Mouse (Mus musculus): Measurements from ENCODE around the gene Tcf23.

Gene Tcf23

DNA sequence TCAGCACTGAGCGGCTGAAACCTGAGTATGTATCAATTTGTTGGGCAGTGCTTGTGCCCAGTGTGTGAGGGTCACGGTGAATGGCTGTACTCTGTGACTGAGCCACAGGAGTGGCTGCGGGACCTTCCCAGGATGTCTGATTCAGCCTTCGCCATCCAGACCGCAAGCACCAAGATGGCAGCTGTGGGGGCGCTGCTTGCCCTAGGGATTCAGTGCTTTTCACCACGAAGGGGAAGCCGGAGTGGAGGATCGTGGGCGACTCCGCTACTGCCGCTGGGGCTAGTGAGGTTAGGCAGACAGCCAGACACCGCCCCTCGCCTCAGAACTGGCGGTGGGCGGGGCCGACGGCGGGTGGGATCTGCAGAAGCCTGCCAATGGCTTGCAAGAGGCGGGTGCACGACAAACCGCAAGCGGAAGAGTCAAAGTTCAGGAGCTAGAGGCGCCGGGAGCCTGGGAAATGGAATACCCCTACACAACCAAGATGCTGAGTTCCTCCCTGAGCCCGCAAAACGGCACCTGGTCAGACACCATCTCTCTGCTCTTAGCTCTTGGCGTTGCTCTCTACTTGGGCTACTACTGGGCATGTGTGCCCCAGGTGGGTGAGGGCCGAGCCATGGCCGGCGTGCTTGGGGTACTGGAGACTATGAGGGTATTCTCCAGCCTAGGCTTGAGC is 18.7 kb upstream of the Tcf23 start:
- peak; percentile 94 for DNase-seq (ENCODE audit: low spot score)

GRCm38 (mm10) chr5:30950451-30950850 is 18.0 kb upstream of the Tcf23 start:
- DNase-seq (ENCODE audit: low spot score), result no peak

- DNase-seq (ENCODE audit: low spot score), result no peak
Observed at GRCm38 (mm10) chr5:30950922-30951321, 17.5 kb upstream of the Tcf23 start.

GRCm38 (mm10) chr5:30951706-30952105 is 16.8 kb upstream of the Tcf23 start:
- DNase-seq (ENCODE audit: low spot score), result no peak

DNA sequence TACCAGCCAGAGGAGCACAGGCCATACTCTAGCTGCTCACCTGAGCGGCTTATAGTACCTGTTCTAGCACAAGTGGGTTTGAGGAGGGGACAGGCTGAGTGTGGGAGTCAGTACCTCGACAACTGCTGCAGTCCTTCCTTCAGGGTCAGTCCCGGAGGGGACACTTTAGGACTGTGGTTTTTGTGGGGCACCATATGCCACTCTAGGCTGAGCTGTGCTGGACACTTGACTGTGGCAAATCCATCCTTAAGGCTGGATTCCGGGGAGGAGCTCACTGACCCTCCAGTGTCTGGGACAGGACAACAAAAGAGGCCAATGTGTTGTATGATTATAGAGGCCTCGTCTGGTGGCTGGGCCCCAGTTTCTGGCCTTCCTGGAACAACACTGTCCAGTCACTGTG is 15.9 kb upstream of the Tcf23 start:
- no peak for DNase-seq (ENCODE audit: low spot score)

- DNase-seq (ENCODE audit: low spot score), result no peak
Observed at GRCm38 (mm10) chr5:30954065-30954464, 14.4 kb upstream of the Tcf23 start.

DNA sequence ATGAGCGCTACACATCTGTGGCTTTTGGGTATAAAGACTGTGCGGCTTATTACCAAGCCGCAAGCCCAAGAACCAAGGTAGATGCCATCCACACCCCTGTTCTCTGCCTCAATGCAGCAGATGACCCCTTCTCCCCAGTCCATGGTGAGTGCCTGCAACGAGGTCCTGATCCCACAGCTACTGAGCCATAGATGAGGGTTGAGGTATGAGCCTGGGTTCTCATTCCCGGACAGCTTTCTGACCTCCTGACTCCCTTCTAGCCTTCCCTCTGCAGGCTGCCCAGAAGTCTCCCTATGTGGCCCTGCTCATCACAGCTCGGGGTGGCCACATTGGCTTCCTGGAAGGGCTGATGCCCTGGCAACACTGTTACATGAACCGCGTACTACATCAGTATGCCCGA is 13.9 kb upstream of the Tcf23 start:
- DNase-seq (ENCODE audit: low spot score), result no peak

GRCm38 (mm10) chr5:30955751-30956150 is 12.7 kb upstream of the Tcf23 start:
- DNase-seq (ENCODE audit: low spot score), result no peak

GRCm38 (mm10) chr5:30957891-30958290 is 10.6 kb upstream of the Tcf23 start:
- DNase-seq (ENCODE audit: low spot score), result no peak

GRCm38 (mm10) chr5:30959198-30959854 is 9.1 kb upstream of the Tcf23 start:
- DNase-seq (ENCODE audit: low spot score), result peak; percentile 20

DNA sequence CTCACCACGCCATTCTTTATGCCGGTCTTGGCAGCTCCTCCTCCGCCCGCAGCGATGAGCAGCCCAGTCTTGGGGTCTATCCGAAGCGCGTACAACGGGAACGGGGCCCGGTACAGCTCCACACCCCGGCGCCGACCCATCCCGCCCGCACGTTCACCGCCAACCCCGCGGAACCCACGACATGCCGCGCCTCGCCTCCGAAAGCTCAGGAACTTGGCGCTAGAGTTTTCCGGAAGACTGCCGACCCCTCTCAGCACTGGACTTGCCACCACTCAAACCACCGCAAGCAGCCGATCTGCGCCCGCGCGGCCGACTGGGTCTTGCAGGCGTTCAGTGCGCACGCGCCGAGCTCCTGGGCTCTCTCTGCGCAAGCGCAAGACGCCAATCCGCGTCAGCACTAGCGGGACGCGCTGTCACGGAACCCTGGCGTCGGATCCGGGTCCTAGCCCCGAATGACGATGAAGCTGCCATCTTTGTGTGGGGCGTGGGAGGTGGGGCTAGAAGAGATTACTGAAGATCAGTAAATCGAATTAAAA is 8.4 kb upstream of the Tcf23 start, which contains the start of gene Preb:
Gene Preb (minus strand): TSS at position 396 of the 536 bp plus-strand sequence.
- peak; percentile 99 for DNase-seq (ENCODE audit: low spot score)

DNA sequence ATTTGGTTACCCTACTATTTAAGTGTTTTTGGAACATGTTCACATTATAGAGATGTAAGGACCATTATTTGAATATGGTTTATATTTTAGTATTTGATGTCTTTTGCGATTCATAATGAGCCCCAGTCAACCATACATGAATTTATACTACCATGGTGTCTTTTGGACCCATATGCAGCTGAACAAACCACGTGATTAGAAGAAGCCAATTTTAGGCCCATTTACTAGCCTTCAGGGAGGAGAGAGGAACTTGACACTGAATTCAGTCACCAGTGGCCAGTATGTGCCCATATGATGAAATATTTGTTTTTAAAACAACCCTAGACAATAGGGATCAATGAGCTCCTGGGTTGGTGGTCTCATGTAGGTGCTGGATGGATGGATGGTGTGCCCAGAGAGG is 7.6 kb upstream of the Tcf23 start:
- no peak for DNase-seq (ENCODE audit: low spot score)

DNA sequence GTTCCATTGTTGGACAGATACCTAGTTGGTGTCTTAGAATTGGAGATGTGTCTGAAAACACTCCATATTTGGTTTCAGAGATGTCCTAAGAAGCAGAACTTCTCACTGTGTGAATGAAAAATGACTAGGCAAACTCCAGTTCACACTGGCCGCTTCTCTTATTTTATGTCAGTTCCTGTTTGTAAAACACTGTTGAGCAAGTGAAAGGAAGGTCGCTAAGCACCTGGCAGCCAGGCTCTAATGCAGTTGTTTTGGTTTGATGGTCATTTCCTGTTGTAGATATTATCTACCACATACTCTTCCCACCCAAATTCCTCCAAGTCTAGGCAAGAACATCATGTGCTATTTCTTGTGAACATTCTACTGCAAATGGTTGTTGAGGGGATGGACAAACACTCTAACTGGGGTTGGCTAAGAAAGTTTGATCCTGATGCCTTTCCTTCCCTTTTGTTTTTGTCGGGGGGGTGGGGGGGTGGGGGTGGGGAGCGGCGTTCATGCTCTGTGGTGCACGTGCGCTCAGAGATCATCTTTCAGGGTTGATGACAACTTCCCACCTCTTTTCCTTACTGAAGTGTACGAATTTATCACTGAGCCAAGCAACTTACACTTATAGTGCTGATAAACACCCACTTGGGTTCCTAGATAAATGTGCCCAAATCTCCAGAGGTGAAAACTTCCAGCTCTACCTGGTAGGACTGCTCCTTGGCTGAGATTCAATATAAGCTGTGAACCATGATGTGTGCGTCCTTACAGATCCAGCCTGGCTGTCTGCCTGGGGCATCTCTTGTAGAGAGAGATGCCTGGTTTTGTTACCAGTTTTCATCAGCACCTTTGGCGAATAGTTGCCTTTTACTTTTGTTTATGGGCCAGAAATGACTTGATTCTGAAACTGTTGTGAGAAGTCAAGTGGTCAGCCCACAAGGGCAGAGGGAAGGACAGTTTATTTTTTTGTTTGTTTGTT is 6.6 kb upstream of the Tcf23 start:
- DNase-seq (ENCODE audit: low spot score), result no peak

DNA sequence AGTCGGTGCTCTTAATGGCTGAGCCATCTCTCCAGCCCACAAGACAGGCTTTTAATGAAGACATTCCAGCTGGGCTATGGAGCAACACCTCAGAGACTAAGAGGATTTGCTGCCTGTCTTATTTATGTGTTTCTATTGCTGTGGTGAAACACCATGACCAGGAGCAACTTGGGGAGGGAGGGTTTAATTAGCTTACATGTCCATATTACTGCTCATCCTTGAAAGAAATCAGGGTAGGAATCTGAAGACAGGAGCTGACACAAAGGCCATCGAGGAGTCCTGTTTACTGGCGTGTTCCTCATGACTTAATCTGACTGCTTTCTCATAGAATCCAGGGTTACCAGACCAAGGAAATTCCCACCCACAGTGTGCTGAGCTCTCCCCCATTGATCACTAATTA is 4.5 kb upstream of the Tcf23 start:
- no peak for DNase-seq (ENCODE audit: low spot score)

GRCm38 (mm10) chr5:30966189-30966588 is 2.3 kb upstream of the Tcf23 start:
- DNase-seq (ENCODE audit: low spot score), result no peak

- DNase-seq (ENCODE audit: low spot score), result no peak
Observed at GRCm38 (mm10) chr5:30969440-30969839, 978 bp downstream of the Tcf23 start.

DNA sequence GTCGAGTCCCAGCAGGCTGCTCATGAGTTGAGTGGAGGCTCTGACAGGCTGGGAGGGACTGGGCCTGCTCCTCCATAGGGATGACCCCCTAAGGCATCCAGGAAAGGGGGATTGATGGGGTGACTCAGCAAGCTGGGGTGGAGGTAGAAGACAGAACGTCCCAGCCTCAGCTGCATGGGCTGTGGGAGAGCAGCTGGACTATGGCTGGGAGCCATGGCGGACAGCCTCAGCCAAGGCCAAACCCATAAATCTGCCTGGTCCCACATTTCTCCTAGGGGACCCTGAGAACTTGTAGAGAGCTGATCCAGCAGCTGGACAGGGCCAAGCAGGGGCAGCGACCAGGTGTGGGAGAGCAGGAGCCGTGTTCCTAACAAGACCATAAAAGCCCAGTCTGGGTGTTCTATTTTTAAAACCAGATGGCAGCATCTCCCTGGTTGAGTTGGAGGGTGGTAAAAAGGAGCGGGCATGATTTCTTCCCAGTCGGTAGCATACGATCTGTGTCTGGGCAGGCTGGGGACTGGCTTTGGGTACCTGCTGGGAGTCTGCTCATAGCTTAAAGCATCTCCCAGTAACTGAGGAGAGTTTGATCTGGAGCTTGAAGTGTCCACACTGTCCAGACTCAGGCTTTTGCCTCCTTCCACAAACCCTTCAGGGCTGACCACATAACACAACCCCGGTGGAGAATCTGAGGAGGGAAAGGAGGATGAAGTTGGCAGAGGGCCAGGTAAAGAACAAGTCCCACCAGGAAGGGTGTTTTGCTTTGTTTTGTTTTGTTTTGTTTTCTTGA is 6.6 kb downstream of the Tcf23 start:
- no peak for DNase-seq (ENCODE audit: low spot score)

- DNase-seq (ENCODE audit: low spot score), result peak; percentile 53
Observed at GRCm38 (mm10) chr5:30982357-30982756, 13.9 kb downstream of the Tcf23 start.

DNA sequence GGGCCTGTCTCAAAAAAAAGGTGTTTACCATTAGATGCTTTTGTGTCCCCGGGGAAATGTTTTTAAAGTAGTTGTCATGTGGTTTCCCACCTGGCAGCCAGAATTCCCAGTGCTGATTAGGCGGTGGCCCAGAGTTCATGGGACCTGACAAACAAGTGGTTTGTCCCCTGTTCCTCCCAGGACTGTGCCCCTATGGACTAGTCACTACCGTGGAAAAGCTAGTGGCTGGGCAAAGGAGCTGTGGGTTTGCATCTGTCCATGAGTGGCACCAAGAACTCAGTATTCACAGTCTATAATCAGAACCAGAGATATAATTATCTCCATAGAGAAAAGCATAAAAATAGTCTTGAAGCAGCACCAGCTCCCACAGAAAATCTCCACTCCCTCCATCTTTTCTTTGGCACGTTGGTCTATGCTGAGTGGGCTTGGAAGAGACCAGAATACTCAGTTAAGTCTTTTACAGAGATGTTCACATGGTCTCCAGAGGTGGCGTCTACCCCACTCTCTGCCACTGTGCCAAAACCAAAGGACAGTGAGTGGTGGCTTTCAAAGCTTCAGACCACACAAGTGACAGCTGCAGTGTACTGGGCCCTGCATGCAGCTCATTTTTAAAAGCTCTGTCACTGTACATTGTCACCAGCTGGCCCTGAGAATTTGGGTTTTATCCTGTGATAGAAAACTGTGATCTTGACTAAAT is 24.7 kb downstream of the Tcf23 start:
- no peak for DNase-seq (ENCODE audit: low spot score)

DNA sequence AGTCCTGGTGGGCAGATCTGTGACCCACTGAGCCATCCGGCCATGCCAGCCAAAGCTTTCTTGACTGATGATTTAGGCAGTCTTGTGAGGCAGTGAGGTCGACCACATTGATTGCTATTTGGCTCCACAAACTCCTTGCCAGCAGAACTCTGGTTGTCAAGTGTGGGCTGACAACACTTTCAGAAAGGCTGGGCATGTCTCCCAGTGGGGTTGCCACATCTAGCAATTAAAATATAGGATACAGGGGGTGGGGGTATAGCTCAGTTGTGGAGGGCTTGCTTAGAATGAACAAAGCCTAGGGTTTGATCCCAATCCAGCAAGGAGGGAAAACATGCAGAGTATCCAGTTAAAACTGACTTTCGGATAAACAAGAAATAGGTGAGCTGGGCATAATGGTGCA is 25.6 kb downstream of the Tcf23 start:
- DNase-seq (ENCODE audit: low spot score), result no peak

Data from embryo, embryonic 10 days (tissue).